Mouse (Mus musculus) forebrain, embryonic 16.5 days (tissue): Measurements from ENCODE around the gene Apba2. TPM values are rescaled to one million over a fixed set of nuclear protein-coding genes. Genes with fewer than 3 reads are reported as not detected.

Experiments
- ATAC-seq: fragments of 200-750 bp; cut with Nextera tagmentation; 2 replicates; pipeline ENCODE4 v1.8.0; 2017; ENCODE audit warnings: mild to moderate bottlenecking, moderate library complexity
- H3K27ac ChIP-seq: fragments of 300-500 bp; sonication (generic); 2 replicates; pipeline ENCODE4 v1.5.1; 2014; ENCODE audit warnings: low read length, control low read depth
- H3K27me3 ChIP-seq: fragments of 300-500 bp; sonication (generic); replicated peaks from 2 replicates; pipeline ENCODE4 v1.6.1; 2014; ENCODE audit warnings: low read length; ENCODE audit not compliant: control insufficient read depth, insufficient read depth
- H3K36me3 ChIP-seq: fragments of 300-500 bp; sonication (generic); 2 replicates; pipeline ENCODE4 v1.6.1; 2014; ENCODE audit not compliant: control insufficient read depth, insufficient read depth
- H3K4me1 ChIP-seq: fragments of 300-500 bp; sonication (generic); replicated peaks from 2 replicates; pipeline ENCODE4 v1.6.1; 2014; ENCODE audit warnings: low read length; ENCODE audit not compliant: control insufficient read depth, insufficient read depth
- H3K4me2 ChIP-seq: fragments of 300-500 bp; sonication (generic); 2 replicates; pipeline ENCODE4 v1.6.1; 2014; ENCODE audit warnings: mild to moderate bottlenecking, low read length, control low read depth
- H3K4me3 ChIP-seq: fragments of 300-500 bp; sonication (generic); replicated peaks from 2 replicates; pipeline ENCODE4 v1.5.1; 2014; ENCODE audit warnings: mild to moderate bottlenecking, low read length, control low read depth
- H3K9ac ChIP-seq: fragments of 300-500 bp; sonication (generic); replicated peaks from 2 replicates; pipeline ENCODE4 v1.6.1; 2014; ENCODE audit warnings: low read depth, low read length, control low read depth
- H3K9me3 ChIP-seq: fragments of 300-500 bp; sonication (generic); 2 replicates; pipeline ENCODE4 v1.6.1; 2016; ENCODE audit warnings: low read length; ENCODE audit not compliant: control insufficient read depth
- WGBS: fragments of 180-500 bp; shearing (Covaris S2); extraction: QIAGEN DNeasy Blood & Tissue Kit; methylation state at CpG from one replicate; pipeline ENCODE4 v1.1.7; 2014; 5-methylcytosine and 5-hydroxymethylcytosine counted together
- polyA plus RNA-seq: library from polyadenylated mRNA; unstranded; fragments of >200 nt; fragmentation: Nextera tagmentation; extraction: Ambion mirVana; gene quantifications from 2 replicates; pipeline ENCODE4 v1.2.1, GENCODE M21; 2015

Gene Apba2
- polyA plus RNA-seq, 1 experiment from 2014 or later, result 176 TPM

- no peaks in the 10 kb centered on the region for H3K36me3 ChIP-seq
- peaks cover 54% of the 10 kb centered on the region for H3K4me1 ChIP-seq
- H3K27me3 ChIP-seq, result no peaks in the 10 kb centered on the region
- WGBS, result 63% methylated on average over 6 of the region's 6 CpGs
- peak overlapping the region; percentile 81 for H3K4me3 ChIP-seq
- H3K9ac ChIP-seq, result no peak overlapping the region
- H3K9me3 ChIP-seq, result no peaks in the 10 kb centered on the region
- peak overlapping the region; percentile 78 for H3K4me2 ChIP-seq
- no peak overlapping the region for H3K27ac ChIP-seq
- ATAC-seq, result no peak
Measured at GRCm38 (mm10) chr7:64503641-64504040, 2.1 kb downstream of the Apba2 start.

- 17% methylated on average over 8 of the region's 8 CpGs for WGBS
- no peaks in the 10 kb centered on the region for H3K27me3 ChIP-seq
- H3K4me2 ChIP-seq, result peak overlapping the region; percentile 36
- H3K27ac ChIP-seq, result 0 out of 2 replicates have a peak overlapping the region, but pooled peaks have one; percentile 10
- H3K4me1 ChIP-seq, result peaks cover 56% of the 10 kb centered on the region
- peak overlapping the region; percentile 13; the same call in 1 of the 2 replicates for H3K4me3 ChIP-seq
- H3K9ac ChIP-seq, result no peak overlapping the region
- no peaks in the 10 kb centered on the region for H3K36me3 ChIP-seq
- ATAC-seq, result no peak
- no peaks in the 10 kb centered on the region for H3K9me3 ChIP-seq
Measured at GRCm38 (mm10) chr7:64504691-64505231, 3.3 kb downstream of the Apba2 start.

GRCm38 (mm10) chr7:64505571-64505970, 4.1 kb downstream of the Apba2 start:
- no peaks in the 10 kb centered on the region for H3K36me3 ChIP-seq
- H3K27me3 ChIP-seq, result no peaks in the 10 kb centered on the region
- peak overlapping the region; percentile 25 for H3K4me2 ChIP-seq
- no peaks in the 10 kb centered on the region for H3K9me3 ChIP-seq
- ATAC-seq, result no peak
- 73% methylated on average over 3 of the region's 3 CpGs for WGBS
- H3K4me1 ChIP-seq, result peaks cover 59% of the 10 kb centered on the region
- no peak overlapping the region for H3K9ac ChIP-seq
- no peak overlapping the region for H3K4me3 ChIP-seq
- no peak overlapping the region for H3K27ac ChIP-seq

GRCm38 (mm10) chr7:64508826-64509225, 7.3 kb downstream of the Apba2 start:
- ATAC-seq, result no peak
- WGBS, result 90% methylated on average over 7 of the region's 7 CpGs

DNA sequence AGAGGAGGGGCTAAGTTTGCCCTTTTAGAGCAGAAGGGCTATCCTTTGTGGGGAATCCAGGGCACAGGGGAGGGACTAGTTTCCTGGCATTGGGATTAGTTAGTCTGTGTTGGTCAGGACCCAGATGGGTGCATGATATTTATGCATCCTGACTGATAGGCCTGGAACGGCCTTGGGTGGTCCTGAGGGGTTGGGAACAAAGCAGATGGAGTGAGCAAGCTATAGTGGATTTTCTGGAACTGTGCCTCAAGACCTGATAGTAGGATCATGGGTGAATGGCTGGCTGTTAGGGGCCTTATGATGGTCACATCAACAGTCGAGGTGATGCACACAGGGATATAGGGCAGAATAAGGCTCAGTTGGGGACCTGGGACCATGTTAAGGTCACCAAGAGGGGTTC, 8.4 kb downstream of the Apba2 start:
- no peaks in the 10 kb centered on the region for H3K9me3 ChIP-seq
- H3K36me3 ChIP-seq, result no peaks in the 10 kb centered on the region
- H3K4me2 ChIP-seq, result no peak overlapping the region
- no peaks in the 10 kb centered on the region for H3K27me3 ChIP-seq
- peaks cover 36% of the 10 kb centered on the region for H3K4me1 ChIP-seq
- no peak overlapping the region for H3K27ac ChIP-seq
- ATAC-seq, result no peak
- H3K9ac ChIP-seq, result no peak overlapping the region
- 71% methylated on average over 2 of the region's 2 CpGs for WGBS
- no peak overlapping the region for H3K4me3 ChIP-seq

More at GRCm38 (mm10) chr7:64508826-64509225, 7.3 kb downstream of the Apba2 start:
- Histone ChIP-seq H3K36me3 (no peaks in the 10 kb centered on the region), H3K4me3 (no peak overlapping the region), H3K27me3 (no peaks in the 10 kb centered on the region), H3K4me1 (peaks cover 44% of the 10 kb centered on the region), H3K27ac (no peak overlapping the region), H3K9ac (no peak overlapping the region), H3K9me3 (no peaks in the 10 kb centered on the region), H3K4me2 (no peak overlapping the region)

DNA sequence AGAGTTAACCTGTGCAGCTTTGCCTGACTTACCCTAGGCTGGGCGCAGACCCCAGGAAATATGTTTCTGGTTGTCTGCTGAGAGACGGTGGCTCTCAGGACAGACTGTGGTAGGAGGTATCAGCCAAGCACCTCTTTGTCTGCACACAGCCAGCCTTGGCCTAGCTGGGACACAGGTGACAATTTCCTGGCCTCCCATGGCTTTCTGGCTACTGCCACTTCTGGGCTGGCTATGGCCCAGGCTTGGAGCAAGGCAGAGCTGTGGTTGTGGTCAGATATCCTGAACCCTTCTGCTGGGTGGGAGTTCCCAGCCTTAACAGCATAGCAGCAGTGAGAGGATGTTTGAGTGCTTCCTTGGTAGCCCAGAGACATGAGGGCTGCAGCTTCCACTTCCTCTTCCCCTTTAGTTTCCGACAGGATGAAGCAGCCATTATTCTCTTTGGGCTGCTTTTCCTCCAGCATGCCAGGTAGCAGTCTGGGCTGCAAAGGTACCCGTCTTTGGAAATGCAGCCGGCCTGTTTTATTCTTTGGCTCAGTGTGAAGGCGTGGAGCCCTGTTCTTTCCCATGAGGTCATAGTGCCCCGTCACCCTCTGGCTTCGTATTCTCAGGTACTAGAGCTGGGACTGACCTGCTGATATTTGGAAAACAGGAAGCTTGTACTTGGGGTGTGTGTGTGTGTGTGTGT, 9.2 kb downstream of the Apba2 start:
- H3K4me2 ChIP-seq, result no peak overlapping the region
- H3K4me1 ChIP-seq, result peaks cover 28% of the 10 kb centered on the region
- no peaks in the 10 kb centered on the region for H3K9me3 ChIP-seq
- WGBS, result 84% methylated on average over 8 of the region's 8 CpGs
- no peaks in the 10 kb centered on the region for H3K27me3 ChIP-seq
- H3K9ac ChIP-seq, result no peak overlapping the region
- H3K36me3 ChIP-seq, result no peaks in the 10 kb centered on the region
- H3K27ac ChIP-seq, result no peak overlapping the region
- no peak for ATAC-seq
- H3K4me3 ChIP-seq, result no peak overlapping the region

DNA sequence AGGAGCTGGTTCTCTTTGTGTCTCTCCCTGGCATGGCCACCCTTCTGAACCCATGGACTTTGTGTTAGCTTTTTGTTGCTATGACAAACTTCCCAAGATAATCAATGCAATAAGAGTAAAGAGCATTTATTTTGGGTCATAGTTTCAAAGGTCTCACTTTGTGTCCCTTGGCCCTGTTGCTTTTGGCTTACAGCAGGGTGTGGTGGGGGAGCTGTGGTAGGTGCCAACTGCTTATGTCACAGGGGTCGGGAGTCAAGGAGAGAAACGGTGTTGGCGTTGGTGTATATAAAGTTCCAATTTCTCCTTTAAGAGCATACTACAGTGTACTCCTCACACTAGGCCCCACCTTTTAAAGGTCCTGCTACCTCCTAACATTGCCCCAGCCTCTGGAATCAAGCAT, 12.1 kb downstream of the Apba2 start:
- Histone ChIP-seq H3K4me1 (peaks cover 5% of the 10 kb centered on the region; the same call in 1 of the 2 replicates), H3K9me3 (no peaks in the 10 kb centered on the region), H3K4me2 (no peak overlapping the region), H3K4me3 (no peak overlapping the region), H3K36me3 (no peaks in the 10 kb centered on the region), H3K27me3 (no peaks in the 10 kb centered on the region), H3K27ac (no peak overlapping the region), H3K9ac (no peak overlapping the region)
- no peak for ATAC-seq
- WGBS, result 91% methylated on average over 3 of the region's 3 CpGs

- no peak overlapping the region for H3K4me3 ChIP-seq
- H3K27ac ChIP-seq, result no peak overlapping the region
- no peaks in the 10 kb centered on the region; the same call in 1 of the 2 replicates for H3K4me1 ChIP-seq
- no peaks in the 10 kb centered on the region for H3K36me3 ChIP-seq
- no peaks in the 10 kb centered on the region for H3K27me3 ChIP-seq
- no peak overlapping the region for H3K9ac ChIP-seq
- no peaks in the 10 kb centered on the region for H3K9me3 ChIP-seq
- ATAC-seq, result no peak
- WGBS, result 94% methylated on average over 3 of the region's 3 CpGs
- no peak overlapping the region for H3K4me2 ChIP-seq
Measured at GRCm38 (mm10) chr7:64515280-64515679, 13.8 kb downstream of the Apba2 start.

DNA sequence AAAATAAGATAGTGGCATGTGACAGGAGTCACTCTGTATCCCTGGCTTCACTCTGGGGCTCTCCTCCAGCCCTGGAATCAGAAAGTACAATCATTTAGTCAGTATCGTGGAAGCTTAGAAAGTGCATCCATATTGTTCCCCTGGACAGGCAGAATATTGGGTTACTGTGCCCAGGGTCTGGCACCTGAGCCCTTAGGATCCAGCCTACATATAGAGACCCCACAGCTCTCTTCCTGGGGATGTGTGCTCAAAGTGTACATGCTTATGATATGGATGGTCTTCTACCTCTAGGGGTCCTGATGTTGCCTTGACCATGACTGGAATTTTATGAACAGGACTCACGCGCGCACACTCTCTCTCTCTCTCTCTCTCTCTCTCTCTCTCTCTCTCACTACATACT, 14.4 kb downstream of the Apba2 start:
- Histone ChIP-seq H3K4me1 (no peaks in the 10 kb centered on the region), H3K4me2 (no peak overlapping the region)

More for the DNA sequence above, 14.4 kb downstream of the Apba2 start:
- Histone ChIP-seq H3K36me3 (no peaks in the 10 kb centered on the region), H3K4me3 (no peak overlapping the region), H3K27me3 (no peaks in the 10 kb centered on the region), H3K9ac (no peak overlapping the region), H3K9me3 (no peaks in the 10 kb centered on the region), H3K27ac (no peak overlapping the region)
- WGBS, result 98% methylated on average over 4 of the region's 4 CpGs
- ATAC-seq, result no peak
